Mouse (Mus musculus): Measurements from ENCODE around the gene Krt81. TPM values are rescaled to one million over a fixed set of nuclear protein-coding genes. Genes with fewer than 3 reads are reported as not detected.

The Krt81 gene
- polyA plus RNA-seq (2014; fragmentation: Nextera tagmentation; extraction: Ambion mirVana): not detected in 2 replicates

DNA sequence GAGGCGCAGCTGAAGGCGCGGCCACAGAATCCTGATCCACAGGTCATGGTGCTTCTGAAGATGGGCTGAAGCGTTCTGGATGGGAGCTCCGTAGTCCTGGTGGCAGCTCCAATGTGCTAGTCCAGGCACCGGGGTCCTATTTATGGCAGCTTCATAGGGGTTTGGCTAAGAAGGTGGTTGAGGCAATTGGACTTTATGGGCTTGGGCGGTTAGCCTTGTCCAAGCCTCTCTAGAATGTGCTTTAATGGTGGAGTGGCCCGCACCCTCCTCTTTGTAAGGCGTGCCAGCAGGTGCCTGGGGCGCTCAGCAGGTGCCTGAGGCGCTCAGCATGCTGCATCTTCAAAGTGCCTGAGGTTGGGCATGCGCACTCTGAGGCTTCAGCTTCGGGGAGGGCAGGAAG is at the start of gene Krt81:
Krt81 (minus strand) TSS at position 101 of the 400 bp plus-strand sequence.
- H3K9ac ChIP-seq (ENCODE audit: low read length): no peak within 1 kb of the TSS
- no peak within 1 kb of the TSS for H3K4me2 ChIP-seq (ENCODE audit: low read length)
- no peak within 1 kb of the TSS for H3K27ac ChIP-seq (ENCODE audit: low read depth, low read length)
- no peak within 1 kb of the TSS for H3K4me3 ChIP-seq (ENCODE audit: low read depth, low read length)
- no peaks in the 10 kb centered on the region for H3K9me3 ChIP-seq (replicated peaks; ENCODE audit: control insufficient read depth, low read length)
- H3K36me3 ChIP-seq (ENCODE audit: control insufficient read depth, insufficient read depth, low read length): no peaks in the 10 kb centered on the region
- no peak for DNase-seq (ENCODE audit: low spot score)
- H3K27me3 ChIP-seq (replicated peaks; ENCODE audit: control insufficient read depth, insufficient read depth, low read length): no peaks in the 10 kb centered on the region
- no peak for ATAC-seq
- H3K4me1 ChIP-seq (ENCODE audit: control insufficient read depth, insufficient read depth, low read length): no peaks in the 10 kb centered on the region
- WGBS: 86% methylated on average over 13 of the region's 13 CpGs

DNA sequence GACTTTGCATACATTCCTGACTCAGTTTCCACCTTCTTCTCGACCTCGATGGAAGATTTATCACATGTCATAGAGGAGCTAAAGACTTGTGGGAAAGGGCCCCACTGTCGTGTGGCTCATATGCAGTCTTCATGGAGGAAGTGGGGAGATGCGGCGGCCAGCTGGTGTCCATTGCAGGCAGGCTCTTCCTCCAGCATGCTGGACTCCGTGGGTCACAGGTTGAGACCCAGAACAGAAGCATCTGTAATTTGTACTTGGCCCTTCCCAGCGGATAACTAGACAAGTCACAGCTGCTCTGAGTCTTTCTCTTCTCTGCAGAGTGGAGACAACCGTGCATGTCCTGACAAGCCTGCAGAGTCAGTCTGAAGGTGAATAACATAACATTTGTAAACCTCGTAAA is 44.7 kb upstream of the Krt81 start:
- Histone ChIP-seq H3K4me3 (ENCODE audit: low read depth, low read length) (no peak overlapping the region), H3K9me3 (replicated peaks; ENCODE audit: control insufficient read depth, low read length) (no peaks in the 10 kb centered on the region), H3K4me1 (ENCODE audit: control insufficient read depth, insufficient read depth, low read length) (no peaks in the 10 kb centered on the region), H3K27me3 (replicated peaks; ENCODE audit: control insufficient read depth, insufficient read depth, low read length) (no peaks in the 10 kb centered on the region), H3K4me2 (ENCODE audit: low read length) (no peak overlapping the region), H3K27ac (ENCODE audit: low read depth, low read length) (no peak overlapping the region), H3K9ac (ENCODE audit: low read length) (no peak overlapping the region), H3K36me3 (ENCODE audit: control insufficient read depth, insufficient read depth, low read length) (no peaks in the 10 kb centered on the region)
- no peak for DNase-seq (ENCODE audit: low spot score)
- ATAC-seq: no peak
- WGBS: 86% methylated on average over 9 of the region's 9 CpGs

DNA sequence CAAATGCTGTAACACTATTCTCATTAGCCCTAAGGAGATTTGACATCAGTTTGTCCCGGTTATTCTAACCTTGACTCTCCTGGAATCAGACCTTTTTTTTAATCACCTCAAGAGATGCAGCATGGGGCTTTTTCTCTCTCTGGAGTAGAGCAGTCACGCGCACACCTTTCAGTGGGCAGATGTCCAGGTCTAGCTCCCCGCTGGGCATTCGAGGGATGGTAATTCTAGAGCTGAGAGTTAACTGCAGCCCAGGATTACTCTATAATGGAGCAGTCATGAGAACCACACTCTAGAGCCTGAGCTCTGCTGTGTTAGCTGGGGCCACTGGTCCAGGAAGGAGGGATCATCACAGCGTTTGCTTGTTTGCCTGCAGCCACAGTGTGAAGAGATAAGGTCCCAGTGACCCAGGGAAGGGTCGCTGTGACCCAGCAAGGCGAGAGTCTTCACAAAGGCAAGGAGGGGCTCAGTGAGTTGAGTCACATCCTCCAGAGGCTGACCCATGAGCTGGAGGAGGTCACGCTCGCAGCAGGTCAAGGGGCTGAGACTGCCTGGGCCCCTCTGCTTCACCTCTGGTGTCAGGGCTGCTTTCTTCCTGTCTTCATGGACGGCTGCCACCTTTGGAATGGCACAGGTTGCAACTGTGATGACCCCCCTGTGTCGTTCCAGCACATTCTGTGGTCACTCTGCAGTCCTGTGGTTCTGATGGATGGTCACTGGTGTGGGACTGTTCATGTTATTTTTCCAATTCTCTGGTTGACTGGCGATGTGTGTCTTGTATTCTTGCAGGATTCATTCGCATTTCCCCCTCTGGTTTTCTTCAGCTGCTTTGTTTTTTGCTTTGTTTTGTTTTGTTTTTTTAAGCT is 43.6 kb upstream of the Krt81 start:
- Histone ChIP-seq H3K4me1 (ENCODE audit: control insufficient read depth, insufficient read depth, low read length) (no peaks in the 10 kb centered on the region), H3K9ac (ENCODE audit: low read length) (no peak overlapping the region), H3K27ac (ENCODE audit: low read depth, low read length) (no peak overlapping the region), H3K4me2 (ENCODE audit: low read length) (no peak overlapping the region), H3K4me3 (ENCODE audit: low read depth, low read length) (no peak overlapping the region), H3K36me3 (ENCODE audit: control insufficient read depth, insufficient read depth, low read length) (no peaks in the 10 kb centered on the region), H3K27me3 (replicated peaks; ENCODE audit: control insufficient read depth, insufficient read depth, low read length) (no peaks in the 10 kb centered on the region), H3K9me3 (replicated peaks; ENCODE audit: control insufficient read depth, low read length) (no peaks in the 10 kb centered on the region)
- ATAC-seq: no peak
- WGBS: 79% methylated on average over 14 of the region's 14 CpGs
- DNase-seq (ENCODE audit: low spot score): no peak

DNA sequence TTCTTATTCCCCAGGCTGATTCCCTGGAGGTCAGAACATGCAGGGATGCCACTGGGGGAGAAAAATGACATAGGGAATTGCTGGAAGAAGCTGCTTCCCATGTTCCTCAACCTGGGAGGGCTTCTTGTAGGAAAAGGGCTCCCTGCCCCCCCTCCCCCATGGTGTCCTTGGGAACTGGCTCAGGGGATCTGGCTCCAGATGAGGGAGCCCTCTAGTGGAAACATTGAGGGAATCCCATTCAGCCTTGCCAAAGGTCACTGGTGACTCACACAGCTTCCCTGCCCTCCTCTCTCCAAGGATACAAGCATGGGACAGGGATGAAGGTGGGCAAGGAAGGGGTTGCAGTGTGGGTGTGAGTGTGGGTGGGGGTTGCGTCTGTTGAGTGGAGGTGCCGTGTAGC is 33.6 kb upstream of the Krt81 start:
- Histone ChIP-seq H3K4me3 (ENCODE audit: low read depth, low read length) (no peak overlapping the region), H3K27ac (ENCODE audit: low read depth, low read length) (no peak overlapping the region), H3K36me3 (ENCODE audit: control insufficient read depth, insufficient read depth, low read length) (no peaks in the 10 kb centered on the region), H3K4me1 (ENCODE audit: control insufficient read depth, insufficient read depth, low read length) (no peaks in the 10 kb centered on the region), H3K4me2 (ENCODE audit: low read length) (no peak overlapping the region), H3K27me3 (replicated peaks; ENCODE audit: control insufficient read depth, insufficient read depth, low read length) (no peaks in the 10 kb centered on the region), H3K9ac (ENCODE audit: low read length) (no peak overlapping the region), H3K9me3 (replicated peaks; ENCODE audit: control insufficient read depth, low read length) (no peaks in the 10 kb centered on the region)
- DNase-seq (ENCODE audit: low spot score) (peak; percentile 27), ATAC-seq (no peak)
- WGBS: 60% methylated on average over 2 of the region's 2 CpGs

DNA sequence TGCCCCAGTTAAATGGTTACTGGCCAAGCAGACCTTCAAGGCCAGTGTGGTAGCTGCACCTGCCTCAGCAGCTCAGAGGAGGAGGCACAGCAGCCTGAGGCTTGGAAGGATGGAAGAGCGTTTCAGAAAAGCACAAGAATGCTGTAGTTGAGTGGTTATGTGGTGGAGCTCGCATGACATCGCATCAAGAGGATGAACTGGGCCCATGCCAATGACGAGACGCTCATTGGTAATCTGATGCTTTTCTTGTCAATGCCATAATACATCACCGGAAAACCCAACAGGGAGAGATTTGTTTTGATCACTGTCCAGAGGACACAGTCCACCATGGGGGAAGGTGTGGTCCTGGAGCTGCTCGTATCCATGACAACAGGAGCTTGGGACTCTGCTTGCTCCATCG is 31.7 kb upstream of the Krt81 start:
- DNase-seq (ENCODE audit: low spot score) (no peak), ATAC-seq (no peak)
- Histone ChIP-seq H3K4me3 (ENCODE audit: low read depth, low read length) (no peak overlapping the region), H3K36me3 (ENCODE audit: control insufficient read depth, insufficient read depth, low read length) (no peaks in the 10 kb centered on the region), H3K4me1 (ENCODE audit: control insufficient read depth, insufficient read depth, low read length) (no peaks in the 10 kb centered on the region), H3K27me3 (replicated peaks; ENCODE audit: control insufficient read depth, insufficient read depth, low read length) (no peaks in the 10 kb centered on the region), H3K9me3 (replicated peaks; ENCODE audit: control insufficient read depth, low read length) (no peaks in the 10 kb centered on the region), H3K4me2 (ENCODE audit: low read length) (no peak overlapping the region), H3K9ac (ENCODE audit: low read length) (no peak overlapping the region), H3K27ac (ENCODE audit: low read depth, low read length) (no peak overlapping the region)
- WGBS: 86% methylated on average over 8 of the region's 8 CpGs

DNA sequence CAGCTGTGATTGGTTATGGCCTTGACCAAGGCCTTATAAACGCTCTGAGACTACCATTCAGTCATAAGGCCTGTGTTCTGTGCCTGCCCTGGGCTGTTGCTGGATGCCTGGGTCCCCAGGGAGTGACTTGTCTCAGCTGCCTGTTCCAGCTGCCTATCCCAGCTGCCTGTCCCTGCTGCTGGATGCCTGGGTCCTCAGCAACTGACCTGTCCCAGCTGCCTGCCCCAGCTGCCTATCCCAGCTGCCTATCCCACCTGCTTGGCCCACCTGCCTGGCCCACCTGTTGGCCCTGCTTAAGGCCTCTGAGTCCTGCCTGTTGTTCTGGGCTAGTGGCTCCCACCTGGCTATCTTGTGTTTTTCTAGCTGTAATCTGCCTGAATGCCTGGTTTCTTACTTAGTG is 30.7 kb upstream of the Krt81 start:
- no peak overlapping the region for H3K9ac ChIP-seq (ENCODE audit: low read length)
- WGBS: 82% methylated on average over 1 of the region's 1 CpGs
- H3K27ac ChIP-seq (ENCODE audit: low read depth, low read length): no peak overlapping the region
- no peaks in the 10 kb centered on the region for H3K36me3 ChIP-seq (ENCODE audit: control insufficient read depth, insufficient read depth, low read length)
- no peaks in the 10 kb centered on the region for H3K9me3 ChIP-seq (replicated peaks; ENCODE audit: control insufficient read depth, low read length)
- H3K4me2 ChIP-seq (ENCODE audit: low read length): no peak overlapping the region
- ATAC-seq: no peak
- no peak overlapping the region for H3K4me3 ChIP-seq (ENCODE audit: low read depth, low read length)
- no peaks in the 10 kb centered on the region for H3K27me3 ChIP-seq (replicated peaks; ENCODE audit: control insufficient read depth, insufficient read depth, low read length)
- no peak for DNase-seq (ENCODE audit: low spot score)
- H3K4me1 ChIP-seq (ENCODE audit: control insufficient read depth, insufficient read depth, low read length): no peaks in the 10 kb centered on the region

DNA sequence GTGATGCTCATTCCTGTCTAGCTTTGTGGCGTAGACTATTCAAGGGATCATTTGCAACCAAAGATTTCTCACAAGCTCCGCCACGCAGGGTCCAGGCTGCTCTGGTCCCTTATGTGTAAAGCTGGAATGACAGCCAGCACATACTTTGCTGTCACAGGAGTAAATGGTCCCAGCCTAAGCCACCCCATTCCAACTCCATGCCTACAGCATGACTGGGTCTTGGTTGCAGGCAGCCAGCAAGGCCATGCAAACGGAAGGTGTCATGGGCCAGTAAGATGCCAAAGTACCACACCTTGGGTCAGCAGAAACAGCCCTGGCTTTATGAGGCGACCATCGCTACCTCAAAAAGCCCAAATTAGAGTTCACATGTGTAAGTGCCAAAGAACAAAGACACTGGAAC is 30.2 kb upstream of the Krt81 start:
- no peak overlapping the region for H3K4me2 ChIP-seq (ENCODE audit: low read length)
- no peak overlapping the region for H3K27ac ChIP-seq (ENCODE audit: low read depth, low read length)
- no peak overlapping the region for H3K9ac ChIP-seq (ENCODE audit: low read length)
- H3K9me3 ChIP-seq (replicated peaks; ENCODE audit: control insufficient read depth, low read length): no peaks in the 10 kb centered on the region
- H3K27me3 ChIP-seq (replicated peaks; ENCODE audit: control insufficient read depth, insufficient read depth, low read length): no peaks in the 10 kb centered on the region
- ATAC-seq: no peak
- 93% methylated on average over 6 of the region's 6 CpGs for WGBS
- no peak overlapping the region for H3K4me3 ChIP-seq (ENCODE audit: low read depth, low read length)
- no peaks in the 10 kb centered on the region for H3K36me3 ChIP-seq (ENCODE audit: control insufficient read depth, insufficient read depth, low read length)
- no peaks in the 10 kb centered on the region for H3K4me1 ChIP-seq (ENCODE audit: control insufficient read depth, insufficient read depth, low read length)
- DNase-seq (ENCODE audit: low spot score): no peak

DNA sequence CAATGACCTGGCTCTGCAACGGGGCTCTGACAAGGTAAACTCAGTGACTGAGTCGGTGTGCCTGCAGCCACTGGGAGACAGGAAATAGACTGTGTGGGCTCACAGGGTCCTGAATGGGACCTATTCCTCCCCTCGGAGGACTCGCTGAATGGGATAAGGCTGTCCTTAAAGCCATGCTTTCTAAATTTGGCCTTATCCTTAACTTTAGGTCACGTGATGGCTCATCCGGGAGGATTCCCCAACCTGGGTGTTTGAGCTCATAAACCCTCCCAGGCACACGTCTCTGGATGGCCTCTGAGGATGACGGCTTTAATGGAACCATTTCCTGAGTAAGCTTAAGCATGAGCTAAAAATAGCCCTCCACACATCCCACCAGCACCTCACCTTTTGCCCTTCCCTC is 29.2 kb upstream of the Krt81 start:
- WGBS: 81% methylated on average over 8 of the region's 8 CpGs
- H3K4me2 ChIP-seq (ENCODE audit: low read length): no peak overlapping the region
- H3K27ac ChIP-seq (ENCODE audit: low read depth, low read length): no peak overlapping the region
- no peaks in the 10 kb centered on the region for H3K27me3 ChIP-seq (replicated peaks; ENCODE audit: control insufficient read depth, insufficient read depth, low read length)
- H3K9me3 ChIP-seq (replicated peaks; ENCODE audit: control insufficient read depth, low read length): no peaks in the 10 kb centered on the region
- H3K4me3 ChIP-seq (ENCODE audit: low read depth, low read length): no peak overlapping the region
- ATAC-seq (no peak), DNase-seq (ENCODE audit: low spot score) (no peak)
- no peak overlapping the region for H3K9ac ChIP-seq (ENCODE audit: low read length)
- H3K4me1 ChIP-seq (ENCODE audit: control insufficient read depth, insufficient read depth, low read length): no peaks in the 10 kb centered on the region
- no peaks in the 10 kb centered on the region for H3K36me3 ChIP-seq (ENCODE audit: control insufficient read depth, insufficient read depth, low read length)

DNA sequence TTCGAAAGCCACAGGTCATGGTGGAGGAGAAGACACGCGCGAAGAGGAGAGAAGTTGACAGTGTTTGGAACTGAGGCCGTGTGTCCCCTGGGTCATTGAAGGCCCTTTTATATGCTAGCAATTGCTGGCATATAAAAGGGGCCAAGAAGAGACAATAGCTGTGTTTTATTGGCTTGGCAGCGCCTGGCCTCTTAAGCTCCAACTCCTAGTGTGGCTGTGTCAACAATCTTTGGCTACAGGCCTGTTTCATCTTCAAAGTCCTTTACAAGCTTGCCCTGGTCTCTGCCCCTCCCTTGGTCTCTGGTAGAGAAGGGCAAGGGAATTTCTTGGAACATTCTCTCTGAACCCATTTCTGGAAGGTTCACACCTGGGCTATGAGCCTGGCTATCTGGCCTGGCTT is 27.9 kb upstream of the Krt81 start, which contains the start of gene Krt83:
Krt83 (minus strand) TSS at position 82 of the 400 bp plus-strand sequence.
- no peak within 1 kb of the TSS for H3K27ac ChIP-seq (ENCODE audit: low read depth, low read length)
- no peaks in the 10 kb centered on the region for H3K36me3 ChIP-seq (ENCODE audit: control insufficient read depth, insufficient read depth, low read length)
- H3K27me3 ChIP-seq (replicated peaks; ENCODE audit: control insufficient read depth, insufficient read depth, low read length): no peaks in the 10 kb centered on the region
- no peaks in the 10 kb centered on the region for H3K9me3 ChIP-seq (replicated peaks; ENCODE audit: control insufficient read depth, low read length)
- ATAC-seq: no peak
- no peak within 1 kb of the TSS for H3K4me3 ChIP-seq (ENCODE audit: low read depth, low read length)
- no peak within 1 kb of the TSS for H3K9ac ChIP-seq (ENCODE audit: low read length)
- H3K4me2 ChIP-seq (ENCODE audit: low read length): no peak within 1 kb of the TSS
- no peak for DNase-seq (ENCODE audit: low spot score)
- no peaks in the 10 kb centered on the region for H3K4me1 ChIP-seq (ENCODE audit: control insufficient read depth, insufficient read depth, low read length)
- 58% methylated on average over 6 of the region's 6 CpGs for WGBS

All from forebrain, embryonic 14.5 days (tissue).